Comparison of ENCODE assay signal across 9 mouse cellular contexts in genomic region chr15:102355871-102356441, GRCm38 (mm10). TPM values are rescaled to one million over a fixed set of nuclear protein-coding genes. Genes with fewer than 3 reads are reported as not detected.
DNase-seq lines count a peak whose midpoint lies in the region; ATAC-seq and TF ChIP-seq lines count a peak whose summit lies in the region.
"Had no signal": no experiment of that assay in that cellular context is flagged by ENCODE, and none has a peak within 500 bp of the region (broad histone marks: within the 10 kb centered on the region; RNA-seq: fewer than 3 reads in every experiment).

No protein-coding gene starts in this region.

- no peak for TF ChIP-seq CTCF in bone marrow, adult 2 months (IDR thresholded peaks at IDR 0.05; ENCODE audit: control insufficient read depth, insufficient read depth, low read length)

- ATAC-seq in forebrain, embryonic 12.5 days (ENCODE audit: low FRiP score): peak; percentile 55
- no peak for ATAC-seq in liver, embryonic 15.5 days (ENCODE audit: insufficient read depth)
- peak; percentile 51; the same call in 1 of the 2 replicates for ATAC-seq in stomach, embryonic 15.5 days (ENCODE audit: insufficient read depth, low FRiP score, low read depth)
- ATAC-seq: Patski had no signal

- peak overlapping the region; percentile 49 for H3K27ac ChIP-seq in bone marrow, adult 2 months (ENCODE audit: control insufficient read depth, insufficient read depth, low read depth, low read length, poor library complexity)
- peak overlapping the region; percentile 71 for H3K27ac ChIP-seq in forebrain, embryonic 12.5 days
- no peak overlapping the region for H3K27ac ChIP-seq in liver, embryonic 15.5 days (replicated peaks)
- H3K27ac ChIP-seq in stomach, embryonic 15.5 days: peak overlapping the region; percentile 79

- H3K4me1 ChIP-seq in bone marrow, adult 2 months (ENCODE audit: control insufficient read depth, insufficient read depth, low read length): peaks cover 2% of the 10 kb centered on the region; the same call in 1 of the 2 replicates
- H3K4me1 ChIP-seq in forebrain, embryonic 12.5 days: peaks cover 40% of the 10 kb centered on the region
- peaks cover 26% of the 10 kb centered on the region for H3K4me1 ChIP-seq in liver, embryonic 15.5 days (replicated peaks)
- H3K4me1 ChIP-seq in stomach, embryonic 15.5 days: peaks cover 31% of the 10 kb centered on the region

- peaks cover 50% of the 10 kb centered on the region for H3K27me3 ChIP-seq in forebrain, embryonic 12.5 days
- peaks cover 85% of the 10 kb centered on the region for H3K27me3 ChIP-seq in liver, embryonic 15.5 days
- peaks cover 20% of the 10 kb centered on the region for H3K27me3 ChIP-seq in stomach, embryonic 15.5 days (replicated peaks)
- H3K27me3 ChIP-seq: Patski had no signal

- peak overlapping the region; percentile 68 for H3K9ac ChIP-seq in forebrain, embryonic 12.5 days
- H3K9ac ChIP-seq in liver, embryonic 15.5 days: peak overlapping the region; percentile 27; the same call in 1 of the 2 replicates
- peak overlapping the region; percentile 65 for H3K9ac ChIP-seq in stomach, embryonic 15.5 days

- WGBS in bone marrow, adult 2 months: 8% methylated on average over 38 of the region's 38 CpGs
- WGBS in forebrain, embryonic 12.5 days: under 1% methylated on average over 38 of the region's 38 CpGs
- WGBS in liver, embryonic 15.5 days (ENCODE audit: insufficient replicate concordance): 1% methylated on average over 37 of the region's 38 CpGs
- WGBS in stomach, embryonic 15.5 days: 8% methylated on average over 38 of the region's 38 CpGs

- H3K9me3 ChIP-seq in forebrain, embryonic 12.5 days: no peaks in the 10 kb centered on the region
- H3K9me3 ChIP-seq in liver, embryonic 15.5 days (replicated peaks): no peaks in the 10 kb centered on the region
- H3K9me3 ChIP-seq in stomach, embryonic 15.5 days: no peaks in the 10 kb centered on the region

- no peak for TF ChIP-seq POLR2A in bone marrow, adult 2 months (IDR thresholded peaks at IDR 0.05; ENCODE audit: borderline replicate concordance, control insufficient read depth, low read depth, low read length)

- intact Hi-C loops in heart, postnatal 25 days (cut with DNase I): no loop called here

- no peak overlapping the region for H3K4me3 ChIP-seq in bone marrow, adult 2 months (replicated peaks; ENCODE audit: control insufficient read depth, low read depth, low read length)
- H3K4me3 ChIP-seq in forebrain, embryonic 12.5 days (replicated peaks): peak overlapping the region; percentile 49
- H3K4me3 ChIP-seq in liver, embryonic 15.5 days (replicated peaks): peak overlapping the region; percentile 51
- H3K4me3 ChIP-seq in stomach, embryonic 15.5 days (replicated peaks): peak overlapping the region; percentile 50

- peak overlapping the region; percentile 87 for H3K4me2 ChIP-seq in forebrain, embryonic 12.5 days
- peak overlapping the region; percentile 79 for H3K4me2 ChIP-seq in liver, embryonic 15.5 days
- H3K4me2 ChIP-seq in stomach, embryonic 15.5 days: peak overlapping the region; percentile 93

- no peaks in the 10 kb centered on the region for H3K36me3 ChIP-seq in forebrain, embryonic 12.5 days (replicated peaks)
- H3K36me3 ChIP-seq in liver, embryonic 15.5 days (replicated peaks): no peaks in the 10 kb centered on the region
- no peaks in the 10 kb centered on the region for H3K36me3 ChIP-seq in stomach, embryonic 15.5 days

- peak; percentile 90 for DNase-seq in heart, adult 11 months
- no peak for DNase-seq in heart, postnatal 25 days (ENCODE audit: low spot score)
- DNase-seq in kidney, adult 8-10 months: peak; percentile 57 to 63
- no peak for DNase-seq in ovary, adult 18-20 months (ENCODE audit: low spot score)

RNA-seq across cellular contexts. Expression of gene Aaas, which starts 5.4 kb away (rescaled TPM):
- 10 to 100 TPM; 10.2 to 11.2 TPM for total RNA-seq in heart, postnatal 25 days (2021)
- 56.6 and 97.9 TPM in 2 replicates for polyA plus RNA-seq in bone marrow, adult 2 months (2011; ENCODE audit: insufficient read depth, insufficient read length, low replicate concordance, missing spikeins)
- polyA plus RNA-seq in forebrain, embryonic 12.5 days (2016; fragmentation: Nextera tagmentation; extraction: Ambion mirVana): 75.0 and 78.2 TPM in 2 replicates
- polyA plus RNA-seq in liver, embryonic 15.5 days (2015; fragmentation: Nextera tagmentation; extraction: Ambion mirVana): 41.7 and 48.3 TPM in 2 replicates
- polyA plus RNA-seq in stomach, embryonic 15.5 days (2015; fragmentation: Nextera tagmentation; extraction: Ambion mirVana): 55.9 and 67.0 TPM in 2 replicates

RNA-seq across cellular contexts. Expression of gene Sp7, which starts 11.0 kb away (rescaled TPM):
- not detected for total RNA-seq in heart, postnatal 25 days (2021)
- 3.2 and 3.5 TPM in 2 replicates for polyA plus RNA-seq in bone marrow, adult 2 months (2011; ENCODE audit: insufficient read depth, insufficient read length, low replicate concordance, missing spikeins)
- polyA plus RNA-seq in forebrain, embryonic 12.5 days (2016; fragmentation: Nextera tagmentation; extraction: Ambion mirVana): 0.32 and 0.46 TPM in 2 replicates
- not detected in 2 replicates for polyA plus RNA-seq in liver, embryonic 15.5 days (2015; fragmentation: Nextera tagmentation; extraction: Ambion mirVana)
- polyA plus RNA-seq in stomach, embryonic 15.5 days (2015; fragmentation: Nextera tagmentation; extraction: Ambion mirVana): 1.0 and 1.1 TPM in 2 replicates
- polyA plus RNA-seq: Patski had no signal

RNA-seq across cellular contexts. Expression of gene Myg1, which starts 24.4 kb away (rescaled TPM):
- 10 to 100 TPM; 21.3 to 23.1 TPM for total RNA-seq in heart, postnatal 25 days (2021)
- polyA plus RNA-seq in bone marrow, adult 2 months (2011; ENCODE audit: insufficient read depth, insufficient read length, low replicate concordance, missing spikeins): 40.0 and 43.6 TPM in 2 replicates
- 105 and 110 TPM in 2 replicates for polyA plus RNA-seq in forebrain, embryonic 12.5 days (2016; fragmentation: Nextera tagmentation; extraction: Ambion mirVana)
- polyA plus RNA-seq in liver, embryonic 15.5 days (2015; fragmentation: Nextera tagmentation; extraction: Ambion mirVana): 38.1 and 40.1 TPM in 2 replicates
- polyA plus RNA-seq in stomach, embryonic 15.5 days (2015; fragmentation: Nextera tagmentation; extraction: Ambion mirVana): 83.5 and 85.5 TPM in 2 replicates

RNA-seq across cellular contexts. Expression of gene Pfdn5, which starts 30.0 kb away (rescaled TPM):
- total RNA-seq in heart, postnatal 25 days (2021): 100 to 1,000 TPM; 284 to 288 TPM
- 352 and 432 TPM in 2 replicates for polyA plus RNA-seq in bone marrow, adult 2 months (2011; ENCODE audit: insufficient read depth, insufficient read length, low replicate concordance, missing spikeins)
- 352 and 355 TPM in 2 replicates for polyA plus RNA-seq in forebrain, embryonic 12.5 days (2016; fragmentation: Nextera tagmentation; extraction: Ambion mirVana)
- 104 and 114 TPM in 2 replicates for polyA plus RNA-seq in liver, embryonic 15.5 days (2015; fragmentation: Nextera tagmentation; extraction: Ambion mirVana)
- 322 TPM in 2 replicates for polyA plus RNA-seq in stomach, embryonic 15.5 days (2015; fragmentation: Nextera tagmentation; extraction: Ambion mirVana)

RNA-seq across cellular contexts. Expression of gene Sp1, which starts 50.0 kb away (rescaled TPM):
- 10 to 100 TPM; 42.7 to 44.4 TPM for total RNA-seq in heart, postnatal 25 days (2021)
- polyA plus RNA-seq in bone marrow, adult 2 months (2011; ENCODE audit: insufficient read depth, insufficient read length, low replicate concordance, missing spikeins): 13.8 and 35.2 TPM in 2 replicates
- 10.8 and 11.2 TPM in 2 replicates for polyA plus RNA-seq in forebrain, embryonic 12.5 days (2016; fragmentation: Nextera tagmentation; extraction: Ambion mirVana)
- polyA plus RNA-seq in liver, embryonic 15.5 days (2015; fragmentation: Nextera tagmentation; extraction: Ambion mirVana): 3.5 and 3.7 TPM in 2 replicates
- 9.6 and 9.7 TPM in 2 replicates for polyA plus RNA-seq in stomach, embryonic 15.5 days (2015; fragmentation: Nextera tagmentation; extraction: Ambion mirVana)

Comparison
In these comparisons a context has a peak if more than half of its experiments do, and no peak if none do; other contexts are left out.
1. DNase-seq: peak in heart, adult 11 months (single experiment) and kidney, adult 8-10 months (2 of 2); none in heart, postnatal 25 days (single experiment) and ovary, adult 18-20 months (single experiment).
2. Peak in every context shown above with its lines, with median percentiles within 50 percentile points of each other: H3K4me2 ChIP-seq and H3K9ac ChIP-seq.